ENCODE assay signal across 10 mouse cellular contexts in genomic region chr9:50782155-50782554, GRCm38 (mm10). TPM values are rescaled to one million over a fixed set of nuclear protein-coding genes. Genes with fewer than 3 reads are reported as not detected.
DNase-seq lines count a peak whose midpoint lies in the region; ATAC-seq and TF ChIP-seq lines count a peak whose summit lies in the region.
"Had no signal": no experiment of that assay in that cellular context is flagged by ENCODE, and none has a peak within 500 bp of the region (broad histone marks: within the 10 kb centered on the region; RNA-seq: fewer than 3 reads in every experiment).

No protein-coding gene starts in this region.

- DNase-seq in heart, postnatal 4 days: peak; percentile 42
- DNase-seq in 3T3-L1 (ENCODE audit: low read depth, low spot score) (peak; percentile 57), MN1 (ENCODE audit: low spot score) (no peak)
- DNase-seq in embryonic facial prominence, embryonic 10.5 days (ENCODE audit: low spot score): peak; percentile 48

- no peak overlapping the region for H3K9ac ChIP-seq in heart, embryonic 12.5 days
- no peak overlapping the region for H3K9ac ChIP-seq in ES-Bruce4 (ENCODE audit: low read depth, poor library complexity, severe bottlenecking)
- H3K9ac ChIP-seq in hindbrain, embryonic 12.5 days: no peak overlapping the region
- H3K9ac ChIP-seq: embryonic facial prominence, embryonic 15.5 days; limb, embryonic 12.5 days had no signal

- H3K4me2 ChIP-seq in heart, embryonic 12.5 days: no peak overlapping the region
- H3K4me2 ChIP-seq in hindbrain, embryonic 12.5 days (replicated peaks): no peak overlapping the region
- H3K4me2 ChIP-seq: embryonic facial prominence, embryonic 15.5 days; limb, embryonic 12.5 days had no signal

- no peaks in the 10 kb centered on the region for H3K4me1 ChIP-seq in heart, embryonic 12.5 days (replicated peaks)
- no peaks in the 10 kb centered on the region for H3K4me1 ChIP-seq in ES-Bruce4 (ENCODE audit: control insufficient read depth, insufficient read depth, low read length)
- no peaks in the 10 kb centered on the region for H3K4me1 ChIP-seq in embryonic facial prominence, embryonic 10.5 days
- no peaks in the 10 kb centered on the region for H3K4me1 ChIP-seq in hindbrain, embryonic 12.5 days
- H3K4me1 ChIP-seq: embryonic facial prominence, embryonic 15.5 days; limb, embryonic 12.5 days had no signal

- H3K36me3 ChIP-seq in heart, embryonic 12.5 days: peaks cover 84% of the 10 kb centered on the region
- peaks cover 6% of the 10 kb centered on the region for H3K36me3 ChIP-seq in ES-Bruce4 (ENCODE audit: control insufficient read depth, insufficient read depth, low read length, poor library complexity, severe bottlenecking)
- peaks cover 98% of the 10 kb centered on the region for H3K36me3 ChIP-seq in embryonic facial prominence, embryonic 10.5 days (replicated peaks)
- peaks cover 77% of the 10 kb centered on the region for H3K36me3 ChIP-seq in hindbrain, embryonic 12.5 days

- no peak for TF ChIP-seq EP300 in ES-Bruce4 (IDR thresholded peaks at IDR 0.05; ENCODE audit: insufficient read depth, low read depth, low read length)

- ATAC-seq in heart, embryonic 12.5 days (ENCODE audit: insufficient number of reproducible peaks, low FRiP score): no peak
- ATAC-seq in monocyte, adult 5-6 weeks (replicated peaks; ENCODE audit: insufficient number of reproducible peaks, low FRiP score, low TSS enrichment, poor library complexity, severe bottlenecking): 0 out of 2 replicates have a peak, but pooled peaks have one; percentile 40
- ATAC-seq in hindbrain, embryonic 12.5 days (ENCODE audit: low FRiP score): no peak

- H3K27me3 ChIP-seq in heart, embryonic 12.5 days (replicated peaks): no peaks in the 10 kb centered on the region
- H3K27me3 ChIP-seq in ES-Bruce4 (ENCODE audit: control insufficient read depth, insufficient read depth, low read length, poor library complexity, severe bottlenecking): no peaks in the 10 kb centered on the region
- no peaks in the 10 kb centered on the region for H3K27me3 ChIP-seq in embryonic facial prominence, embryonic 10.5 days (replicated peaks; ENCODE audit: low read depth, poor library complexity, severe bottlenecking)
- H3K27me3 ChIP-seq in hindbrain, embryonic 12.5 days: no peaks in the 10 kb centered on the region
- H3K27me3 ChIP-seq: embryonic facial prominence, embryonic 15.5 days; limb, embryonic 12.5 days had no signal

- peak; percentile 67 for TF ChIP-seq CTCF in ES-Bruce4 (IDR thresholded peaks at IDR 0.05; ENCODE audit: low read depth, low read length)

- TF ChIP-seq POLR2A in ES-Bruce4 (IDR thresholded peaks at IDR 0.05; ENCODE audit: insufficient read depth, low read length): no peak

- no peak overlapping the region for H3K4me3 ChIP-seq in heart, embryonic 12.5 days
- no peak overlapping the region for H3K4me3 ChIP-seq in ES-Bruce4 (ENCODE audit: low read depth, low read length)
- H3K4me3 ChIP-seq in embryonic facial prominence, embryonic 10.5 days: no peak overlapping the region
- no peak overlapping the region for H3K4me3 ChIP-seq in hindbrain, embryonic 12.5 days
- H3K4me3 ChIP-seq: embryonic facial prominence, embryonic 15.5 days; limb, embryonic 12.5 days had no signal

- no peaks in the 10 kb centered on the region for H3K9me3 ChIP-seq in heart, embryonic 12.5 days (replicated peaks)
- H3K9me3 ChIP-seq in ES-Bruce4 (replicated peaks; ENCODE audit: control insufficient read depth, insufficient read depth, low read length, poor library complexity, severe bottlenecking): no peaks in the 10 kb centered on the region
- no peaks in the 10 kb centered on the region for H3K9me3 ChIP-seq in embryonic facial prominence, embryonic 10.5 days
- H3K9me3 ChIP-seq in hindbrain, embryonic 12.5 days (replicated peaks): no peaks in the 10 kb centered on the region
- H3K9me3 ChIP-seq: embryonic facial prominence, embryonic 15.5 days had no signal

- 66% methylated on average over 2 of the region's 2 CpGs for WGBS in heart, embryonic 12.5 days
- WGBS in embryonic facial prominence, embryonic 10.5 days: 73% methylated on average over 2 of the region's 2 CpGs
- 79% methylated on average over 2 of the region's 2 CpGs for WGBS in hindbrain, embryonic 12.5 days

- no peak overlapping the region for H3K27ac ChIP-seq in heart, embryonic 12.5 days (ENCODE audit: poor library complexity, severe bottlenecking)
- no peak overlapping the region for H3K27ac ChIP-seq in ES-Bruce4 (ENCODE audit: insufficient read depth, low read length)
- no peak overlapping the region for H3K27ac ChIP-seq in embryonic facial prominence, embryonic 10.5 days (replicated peaks)
- no peak overlapping the region for H3K27ac ChIP-seq in hindbrain, embryonic 12.5 days
- H3K27ac ChIP-seq: embryonic facial prominence, embryonic 15.5 days; limb, embryonic 12.5 days had no signal

RNA-seq across cellular contexts. Expression of gene 1110032A03Rik, which starts 6.8 kb away (rescaled TPM):
- total RNA-seq in heart, postnatal 4 days (2021): 10 to 100 TPM; 10.3 to 11.2 TPM
- 19.9 and 20.7 TPM in 2 replicates for polyA plus RNA-seq in heart, embryonic 12.5 days (2016; fragmentation: Nextera tagmentation; extraction: Ambion mirVana)
- polyA plus RNA-seq in ES-Bruce4 (2011; ENCODE audit: insufficient read depth, insufficient read length, low read depth, missing spikeins): 12.4 and 13.1 TPM in 2 replicates
- polyA plus RNA-seq in embryonic facial prominence, embryonic 10.5 days (2016; fragmentation: Nextera tagmentation; extraction: Ambion mirVana): 23.0 and 28.3 TPM in 2 replicates
- total RNA-seq in monocyte, adult 5-6 weeks (2017): 13.2 to 26.7 TPM (median 16.7 TPM) in 3 replicates
- 38.4 and 43.9 TPM in 2 replicates for polyA plus RNA-seq in hindbrain, embryonic 12.5 days (2016; fragmentation: Nextera tagmentation; extraction: Ambion mirVana)

RNA-seq across cellular contexts. Expression of gene Alg9, which starts 7.3 kb away (rescaled TPM):
- 10 to 100 TPM; 14.2 to 14.8 TPM for total RNA-seq in heart, postnatal 4 days (2021)
- polyA plus RNA-seq in heart, embryonic 12.5 days (2016; fragmentation: Nextera tagmentation; extraction: Ambion mirVana): 38.6 TPM in 2 replicates
- polyA plus RNA-seq in ES-Bruce4 (2011; ENCODE audit: insufficient read depth, insufficient read length, low read depth, missing spikeins): 23.5 and 30.3 TPM in 2 replicates
- 40.1 and 41.2 TPM in 2 replicates for polyA plus RNA-seq in embryonic facial prominence, embryonic 10.5 days (2016; fragmentation: Nextera tagmentation; extraction: Ambion mirVana)
- 10.3 to 16.5 TPM (median 11.1 TPM) in 3 replicates for total RNA-seq in monocyte, adult 5-6 weeks (2017)
- 44.9 and 50.6 TPM in 2 replicates for polyA plus RNA-seq in hindbrain, embryonic 12.5 days (2016; fragmentation: Nextera tagmentation; extraction: Ambion mirVana)

RNA-seq across cellular contexts. Expression of gene Fdxacb1, which starts 14.1 kb away (rescaled TPM):
- total RNA-seq in heart, postnatal 4 days (2021): 1 to 10 TPM; 6.0 to 7.1 TPM
- 8.0 and 10.3 TPM in 2 replicates for polyA plus RNA-seq in heart, embryonic 12.5 days (2016; fragmentation: Nextera tagmentation; extraction: Ambion mirVana)
- 8.5 and 9.0 TPM in 2 replicates for polyA plus RNA-seq in ES-Bruce4 (2011; ENCODE audit: insufficient read depth, insufficient read length, low read depth, missing spikeins)
- 13.2 and 13.4 TPM in 2 replicates for polyA plus RNA-seq in embryonic facial prominence, embryonic 10.5 days (2016; fragmentation: Nextera tagmentation; extraction: Ambion mirVana)
- 6.5 to 16.5 TPM (median 8.1 TPM) in 3 replicates for total RNA-seq in monocyte, adult 5-6 weeks (2017)
- 11.6 and 12.5 TPM in 2 replicates for polyA plus RNA-seq in hindbrain, embryonic 12.5 days (2016; fragmentation: Nextera tagmentation; extraction: Ambion mirVana)

RNA-seq across cellular contexts. Expression of gene Hspb2, which starts 30.0 kb away (rescaled TPM):
- 100 to 1,000 TPM; 130 to 150 TPM for total RNA-seq in heart, postnatal 4 days (2021)
- polyA plus RNA-seq in heart, embryonic 12.5 days (2016; fragmentation: Nextera tagmentation; extraction: Ambion mirVana): 284 and 285 TPM in 2 replicates
- 22.3 and 22.7 TPM in 2 replicates for polyA plus RNA-seq in ES-Bruce4 (2011; ENCODE audit: insufficient read depth, insufficient read length, low read depth, missing spikeins)
- polyA plus RNA-seq in embryonic facial prominence, embryonic 10.5 days (2016; fragmentation: Nextera tagmentation; extraction: Ambion mirVana): 2.8 and 3.7 TPM in 2 replicates
- total RNA-seq in monocyte, adult 5-6 weeks (2017): not detected in 3 replicates
- polyA plus RNA-seq in hindbrain, embryonic 12.5 days (2016; fragmentation: Nextera tagmentation; extraction: Ambion mirVana): 1.7 and 6.9 TPM in 2 replicates

RNA-seq across cellular contexts. Expression of gene Cryab, which starts 31.0 kb away (rescaled TPM):
- 1,000 to 10,000 TPM; 1,184 to 1,197 TPM for total RNA-seq in heart, postnatal 4 days (2021)
- polyA plus RNA-seq in heart, embryonic 12.5 days (2016; fragmentation: Nextera tagmentation; extraction: Ambion mirVana): 1,032 and 1,048 TPM in 2 replicates
- polyA plus RNA-seq in ES-Bruce4 (2011; ENCODE audit: insufficient read depth, insufficient read length, low read depth, missing spikeins): 125 and 126 TPM in 2 replicates
- 12.3 and 12.9 TPM in 2 replicates for polyA plus RNA-seq in embryonic facial prominence, embryonic 10.5 days (2016; fragmentation: Nextera tagmentation; extraction: Ambion mirVana)
- not detected in 3 replicates for total RNA-seq in monocyte, adult 5-6 weeks (2017)
- 11.9 and 20.7 TPM in 2 replicates for polyA plus RNA-seq in hindbrain, embryonic 12.5 days (2016; fragmentation: Nextera tagmentation; extraction: Ambion mirVana)
